Mouse (Mus musculus): ENCODE results near the gene Arhgef18. TPM values are rescaled to one million over a fixed set of nuclear protein-coding genes. Genes with fewer than 3 reads are reported as not detected.
A peak's percentile ranks its signal among the peaks of the same experiment; 100 is the strongest.

Gene Arhgef18
- polyA plus RNA-seq, 1 experiment from 2014 or later, result 14.0 TPM

DNA sequence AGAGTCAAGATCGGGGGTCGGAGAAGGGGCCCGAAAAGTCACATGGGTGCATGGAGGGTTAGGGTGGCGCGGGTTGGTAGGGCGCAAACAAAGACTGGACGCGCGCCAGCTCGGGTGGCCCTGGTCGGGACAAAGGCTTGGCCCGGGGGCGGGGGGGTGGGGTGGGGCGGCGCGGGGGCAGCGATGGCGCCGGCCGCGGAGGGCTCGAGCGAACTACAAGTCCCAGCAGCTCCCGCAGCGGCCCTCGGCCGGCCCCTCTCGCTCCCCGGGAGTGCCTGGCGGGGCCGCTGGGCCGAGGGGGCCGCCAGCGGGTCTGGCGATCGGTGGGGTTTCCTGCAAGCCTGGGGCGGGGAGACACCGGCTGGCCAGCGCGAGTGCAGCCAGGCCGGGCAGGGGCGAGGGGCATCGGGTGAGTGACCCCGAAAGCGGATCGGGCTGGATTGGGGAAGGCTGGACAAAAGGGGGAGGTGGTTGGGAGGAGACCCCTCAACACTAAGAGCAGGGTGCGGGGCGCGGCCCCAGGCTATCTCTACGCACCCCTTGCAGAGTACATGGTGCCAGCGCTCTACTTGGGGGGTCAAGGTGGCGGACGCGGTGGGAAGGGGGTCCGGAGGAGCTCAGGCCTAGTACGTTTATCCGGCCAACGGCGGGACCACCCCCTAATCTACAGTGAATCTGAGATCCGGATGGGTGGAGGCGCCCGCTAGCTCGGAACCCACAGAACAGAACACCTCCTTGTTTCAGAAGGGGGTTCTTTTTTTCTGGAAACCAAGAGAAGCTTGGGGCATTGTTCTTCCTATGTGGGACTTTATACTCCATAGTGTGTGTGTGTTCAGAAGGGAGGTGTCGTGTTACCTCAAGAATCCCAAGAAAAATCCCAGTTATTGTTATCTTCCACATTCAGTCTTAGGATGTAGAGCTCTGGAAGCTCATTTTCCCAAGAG, 100.4 kb downstream of the Arhgef18 start, which contains the start of gene Zfp358:
Gene Zfp358 (plus strand): TSS at position 238 of the 944 bp plus-strand sequence.
- Histone ChIP-seq H3K9ac (replicated peaks) (peak within 1 kb of the TSS; percentile 96), H3K4me3 (peak within 1 kb of the TSS; percentile 78), H3K27ac (replicated peaks) (peak within 1 kb of the TSS; percentile 84), H3K36me3 (peaks cover 36% of the 10 kb centered on the region), H3K4me2 (replicated peaks) (peak within 1 kb of the TSS; percentile 68), H3K9me3 (peaks cover 10% of the 10 kb centered on the region; the same call in 1 of the 2 replicates), H3K4me1 (peaks cover 20% of the 10 kb centered on the region), H3K27me3 (no peaks in the 10 kb centered on the region)
- peak; percentile 94 for ATAC-seq (ENCODE audit: low FRiP score, low read depth)
- WGBS, result under 1% methylated on average over 61 of the region's 64 CpGs

DNA sequence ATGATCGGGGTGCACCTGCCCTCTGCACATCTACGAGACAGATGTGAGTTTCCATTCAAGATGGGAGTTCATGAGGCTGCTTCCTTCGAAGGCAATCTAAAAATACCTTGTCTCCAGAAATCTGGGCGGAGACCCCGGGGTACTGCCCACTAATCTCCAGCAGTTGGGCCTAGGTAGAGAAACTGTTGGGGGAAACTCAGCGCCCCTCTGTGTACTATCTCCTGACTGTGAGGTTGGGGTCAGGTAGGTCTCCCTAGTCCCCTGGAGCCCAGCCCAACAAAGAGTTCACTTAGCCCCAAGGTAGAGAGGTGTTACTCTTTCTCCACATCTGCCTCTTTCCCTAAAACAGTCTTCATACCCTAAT, 101.0 kb downstream of the Arhgef18 start:
- 46% methylated on average over 6 of the region's 6 CpGs for WGBS
- Histone ChIP-seq H3K36me3 (peaks cover 36% of the 10 kb centered on the region), H3K27ac (replicated peaks) (peak overlapping the region; percentile 84), H3K27me3 (no peaks in the 10 kb centered on the region), H3K9me3 (peaks cover 10% of the 10 kb centered on the region; the same call in 1 of the 2 replicates), H3K4me3 (peak overlapping the region; percentile 78), H3K9ac (replicated peaks) (peak overlapping the region; percentile 96), H3K4me2 (replicated peaks) (peak overlapping the region; percentile 68), H3K4me1 (peaks cover 20% of the 10 kb centered on the region)
- ATAC-seq (ENCODE audit: low FRiP score, low read depth), result peak; percentile 0; the same call in 1 of the 2 replicates

GRCm38 (mm10) chr8:3495578-3496427, 103.0 kb downstream of the Arhgef18 start:
- H3K4me3 ChIP-seq, result no peak overlapping the region
- no peak overlapping the region for H3K27ac ChIP-seq (replicated peaks)
- H3K4me1 ChIP-seq, result peaks cover 21% of the 10 kb centered on the region
- H3K27me3 ChIP-seq, result no peaks in the 10 kb centered on the region
- H3K4me2 ChIP-seq (replicated peaks), result no peak overlapping the region
- H3K36me3 ChIP-seq, result peaks cover 36% of the 10 kb centered on the region
- peaks cover 10% of the 10 kb centered on the region; the same call in 1 of the 2 replicates for H3K9me3 ChIP-seq
- H3K9ac ChIP-seq (replicated peaks), result no peak overlapping the region
- WGBS, result 96% methylated on average over 44 of the region's 44 CpGs
- ATAC-seq (ENCODE audit: low FRiP score, low read depth), result no peak

DNA sequence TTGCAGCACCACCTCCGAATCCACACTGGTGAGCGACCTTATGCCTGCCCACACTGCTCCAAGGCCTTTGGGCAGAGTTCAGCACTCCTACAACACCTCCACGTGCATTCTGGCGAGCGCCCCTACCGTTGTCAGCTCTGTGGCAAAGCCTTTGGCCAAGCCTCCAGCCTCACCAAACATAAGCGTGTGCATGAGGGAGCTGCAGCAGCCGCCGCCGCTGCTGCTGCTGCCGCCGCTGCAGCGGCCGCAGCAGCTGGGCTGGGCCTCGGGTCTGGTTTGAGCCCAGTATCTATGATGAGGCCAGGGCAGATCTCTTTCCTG, 103.6 kb downstream of the Arhgef18 start:
- Histone ChIP-seq H3K27me3 (no peaks in the 10 kb centered on the region), H3K4me1 (peaks cover 27% of the 10 kb centered on the region), H3K9ac (replicated peaks) (no peak overlapping the region), H3K9me3 (peaks cover 10% of the 10 kb centered on the region; the same call in 1 of the 2 replicates), H3K27ac (replicated peaks) (no peak overlapping the region), H3K36me3 (peaks cover 36% of the 10 kb centered on the region), H3K4me3 (no peak overlapping the region), H3K4me2 (replicated peaks) (no peak overlapping the region)
- ATAC-seq (ENCODE audit: low FRiP score, low read depth), result no peak
- 94% methylated on average over 15 of the region's 15 CpGs for WGBS

GRCm38 (mm10) chr8:3498583-3498982, 105.8 kb downstream of the Arhgef18 start:
- Histone ChIP-seq H3K27me3 (no peaks in the 10 kb centered on the region), H3K27ac (replicated peaks) (no peak overlapping the region), H3K36me3 (peaks cover 36% of the 10 kb centered on the region), H3K4me2 (replicated peaks) (no peak overlapping the region), H3K4me1 (peaks cover 36% of the 10 kb centered on the region), H3K4me3 (no peak overlapping the region), H3K9ac (replicated peaks) (no peak overlapping the region), H3K9me3 (peaks cover 10% of the 10 kb centered on the region; the same call in 1 of the 2 replicates)
- 93% methylated on average over 3 of the region's 3 CpGs for WGBS
- no peak for ATAC-seq (ENCODE audit: low FRiP score, low read depth)

GRCm38 (mm10) chr8:3499751-3500150, 106.9 kb downstream of the Arhgef18 start:
- H3K36me3 ChIP-seq, result peaks cover 32% of the 10 kb centered on the region
- peak overlapping the region; percentile 79 for H3K4me2 ChIP-seq (replicated peaks)
- peaks cover 10% of the 10 kb centered on the region; the same call in 1 of the 2 replicates for H3K9me3 ChIP-seq
- ATAC-seq (ENCODE audit: low FRiP score, low read depth), result no peak; the same call in 1 of the 2 replicates
- H3K4me3 ChIP-seq, result peak overlapping the region; percentile 78
- 9% methylated on average over 8 of the region's 8 CpGs for WGBS
- H3K27me3 ChIP-seq, result no peaks in the 10 kb centered on the region
- H3K4me1 ChIP-seq, result peaks cover 29% of the 10 kb centered on the region
- H3K27ac ChIP-seq (replicated peaks), result peak overlapping the region; percentile 87
- peak overlapping the region; percentile 78 for H3K9ac ChIP-seq (replicated peaks)

DNA sequence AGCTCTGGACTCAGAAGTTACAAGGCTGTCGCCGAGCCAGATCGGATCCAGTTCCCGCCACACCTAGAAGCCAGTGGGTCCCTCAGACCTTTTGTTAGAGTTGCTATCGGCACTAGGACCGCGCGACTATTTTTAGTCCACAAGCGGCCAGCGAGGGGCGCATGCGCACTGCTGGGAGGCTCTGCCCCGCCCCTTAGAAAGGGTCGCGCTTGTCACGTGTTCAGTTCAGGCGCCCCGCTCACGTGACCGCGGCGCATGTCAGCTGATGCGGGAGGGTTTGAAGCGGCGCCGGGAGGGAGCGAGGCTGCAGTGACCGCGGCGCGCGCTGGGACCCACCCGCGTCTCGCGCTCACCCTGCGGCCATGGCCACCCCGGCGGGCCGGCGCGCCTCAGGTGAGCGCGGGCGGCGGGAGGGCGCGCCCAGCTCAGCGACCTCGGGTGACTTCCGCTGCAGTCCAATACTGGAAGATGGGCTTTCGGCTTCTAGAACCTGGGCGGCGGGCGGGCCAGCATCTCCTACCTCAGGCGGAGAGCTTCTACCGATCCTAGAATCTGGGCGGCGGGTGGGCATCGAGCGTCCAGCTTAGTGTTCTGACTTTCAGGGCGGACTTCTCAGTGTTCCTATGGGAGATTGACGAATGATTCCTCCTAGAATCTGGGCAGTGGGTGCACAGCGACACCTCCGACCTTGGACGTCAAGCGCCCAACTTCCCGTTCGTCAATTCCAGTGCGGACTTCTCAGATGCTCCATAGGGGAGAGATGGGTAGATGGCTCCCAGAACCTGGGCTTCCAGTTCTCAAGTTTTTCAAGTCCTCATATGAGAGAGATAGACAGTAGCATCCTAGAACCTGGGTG, 107.7 kb downstream of the Arhgef18 start, which contains the start of gene Mcoln1:
Gene Mcoln1 (plus strand): TSS at position 223 of the 856 bp plus-strand sequence.
- Histone ChIP-seq H3K36me3 (peaks cover 25% of the 10 kb centered on the region), H3K9ac (replicated peaks) (peak within 1 kb of the TSS; percentile 83), H3K27ac (replicated peaks) (peak within 1 kb of the TSS; percentile 87), H3K9me3 (peaks cover 4% of the 10 kb centered on the region; the same call in 1 of the 2 replicates), H3K4me2 (replicated peaks) (peak within 1 kb of the TSS; percentile 79), H3K27me3 (no peaks in the 10 kb centered on the region), H3K4me1 (peaks cover 29% of the 10 kb centered on the region), H3K4me3 (peak within 1 kb of the TSS; percentile 78)
- peak; percentile 91 for ATAC-seq (ENCODE audit: low FRiP score, low read depth)
- under 1% methylated on average over 69 of the region's 70 CpGs for WGBS

- WGBS, result 79% methylated on average over 4 of the region's 4 CpGs
- Histone ChIP-seq H3K4me1 (peaks cover 20% of the 10 kb centered on the region), H3K4me2 (replicated peaks) (no peak overlapping the region), H3K9me3 (no peaks in the 10 kb centered on the region), H3K27ac (replicated peaks) (no peak overlapping the region), H3K27me3 (no peaks in the 10 kb centered on the region), H3K4me3 (no peak overlapping the region), H3K36me3 (peaks cover 24% of the 10 kb centered on the region), H3K9ac (replicated peaks) (no peak overlapping the region)
- ATAC-seq (ENCODE audit: low FRiP score, low read depth), result no peak
Measured at GRCm38 (mm10) chr8:3502217-3502616, 109.4 kb downstream of the Arhgef18 start.

Other genes starting within 250 kb of the Arhgef18 start
- gene Insr, start 113.4 kb upstream of the Arhgef18 start, polyA plus RNA-seq (2016; fragmentation: Nextera tagmentation; extraction: Ambion mirVana), result 46.5 and 46.7 TPM in 2 replicates
- not detected in 2 replicates for gene A430078G23Rik, start 39.6 kb upstream of the Arhgef18 start, polyA plus RNA-seq (2016; fragmentation: Nextera tagmentation; extraction: Ambion mirVana)
- 3.3 and 3.4 TPM in 2 replicates for gene Pex11g, start 74.7 kb downstream of the Arhgef18 start, polyA plus RNA-seq (2016; fragmentation: Nextera tagmentation; extraction: Ambion mirVana)
- gene Tex45, start 77.9 kb downstream of the Arhgef18 start, polyA plus RNA-seq (2016; fragmentation: Nextera tagmentation; extraction: Ambion mirVana), result 0.19 and 0.25 TPM in 2 replicates
- 82.8 and 89.5 TPM in 2 replicates for gene Zfp358, start 100.1 kb downstream of the Arhgef18 start, polyA plus RNA-seq (2016; fragmentation: Nextera tagmentation; extraction: Ambion mirVana)
- gene Mcoln1, start 107.5 kb downstream of the Arhgef18 start, polyA plus RNA-seq (2016; fragmentation: Nextera tagmentation; extraction: Ambion mirVana), result 74.9 and 79.3 TPM in 2 replicates
- 30.5 and 35.0 TPM in 2 replicates for gene Pnpla6, start 122.4 kb downstream of the Arhgef18 start, polyA plus RNA-seq (2016; fragmentation: Nextera tagmentation; extraction: Ambion mirVana)
- 2.8 and 3.2 TPM in 2 replicates for gene C330021F23Rik, start 175.0 kb downstream of the Arhgef18 start, polyA plus RNA-seq (2016; fragmentation: Nextera tagmentation; extraction: Ambion mirVana)
- gene Camsap3, start 194.3 kb downstream of the Arhgef18 start, polyA plus RNA-seq (2016; fragmentation: Nextera tagmentation; extraction: Ambion mirVana), result 22.9 and 26.5 TPM in 2 replicates
- gene Xab2, start 228.3 kb downstream of the Arhgef18 start, polyA plus RNA-seq (2016; fragmentation: Nextera tagmentation; extraction: Ambion mirVana), result 62.8 and 65.2 TPM in 2 replicates
- 109 and 124 TPM in 2 replicates for gene Pet100, start 228.5 kb downstream of the Arhgef18 start, polyA plus RNA-seq (2016; fragmentation: Nextera tagmentation; extraction: Ambion mirVana)
- gene Pcp2, start 232.5 kb downstream of the Arhgef18 start, polyA plus RNA-seq (2016; fragmentation: Nextera tagmentation; extraction: Ambion mirVana), result 0.14 TPM in 1 of 2 replicates, not detected in the other
- gene Stxbp2, start 237.9 kb downstream of the Arhgef18 start, polyA plus RNA-seq (2016; fragmentation: Nextera tagmentation; extraction: Ambion mirVana), result 19.5 and 19.8 TPM in 2 replicates

Data from midbrain, embryonic 12.5 days (tissue).